Mouse (Mus musculus): ENCODE results near the gene Fcer1g. TPM values are rescaled to one million over a fixed set of nuclear protein-coding genes. Genes with fewer than 3 reads are reported as not detected.

The Fcer1g gene
- polyA plus RNA-seq, 1 experiment from 2014 or later = 20.2 TPM

DNA sequence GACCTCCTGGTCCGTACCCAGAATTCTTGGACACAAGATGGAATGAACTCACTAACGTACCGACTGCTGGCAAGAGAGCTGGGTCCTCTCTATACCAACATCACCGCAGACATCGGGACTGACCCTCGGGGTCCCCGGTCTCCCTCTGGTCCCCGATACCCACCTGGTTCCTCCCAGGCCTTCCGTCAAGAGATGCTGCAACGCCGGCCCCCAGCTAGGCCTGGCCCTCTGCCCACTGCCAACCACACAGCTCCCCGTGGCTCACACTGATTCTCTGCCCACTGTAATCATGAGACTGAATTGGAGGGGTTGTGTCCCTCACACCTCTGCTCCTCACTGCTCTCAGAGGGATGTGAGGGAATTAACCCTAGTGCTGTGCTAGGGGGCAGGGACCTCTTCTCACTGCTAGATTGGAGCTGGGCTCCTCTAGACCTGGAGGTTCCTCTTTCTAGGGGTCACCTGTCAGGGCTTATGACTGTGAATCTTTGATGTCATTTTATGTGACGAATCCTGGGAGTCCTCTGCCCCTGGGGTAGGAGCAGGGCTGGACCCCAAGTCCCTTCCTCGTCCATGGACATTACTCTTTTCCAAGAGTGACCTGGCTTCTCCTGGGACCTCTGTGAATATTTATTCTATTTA is 42.1 kb upstream of the Fcer1g start:
- Histone ChIP-seq H3K27me3 (no peaks in the 10 kb centered on the region), H3K36me3 (peaks cover 70% of the 10 kb centered on the region), H3K9ac (replicated peaks) (no peak overlapping the region), H3K4me3 (replicated peaks) (no peak overlapping the region), H3K4me2 (replicated peaks) (no peak overlapping the region), H3K27ac (no peak overlapping the region), H3K9me3 (no peaks in the 10 kb centered on the region), H3K4me1 (replicated peaks) (peaks cover 22% of the 10 kb centered on the region)
- no peak for ATAC-seq
- 92% methylated on average over 14 of the region's 14 CpGs for WGBS

DNA sequence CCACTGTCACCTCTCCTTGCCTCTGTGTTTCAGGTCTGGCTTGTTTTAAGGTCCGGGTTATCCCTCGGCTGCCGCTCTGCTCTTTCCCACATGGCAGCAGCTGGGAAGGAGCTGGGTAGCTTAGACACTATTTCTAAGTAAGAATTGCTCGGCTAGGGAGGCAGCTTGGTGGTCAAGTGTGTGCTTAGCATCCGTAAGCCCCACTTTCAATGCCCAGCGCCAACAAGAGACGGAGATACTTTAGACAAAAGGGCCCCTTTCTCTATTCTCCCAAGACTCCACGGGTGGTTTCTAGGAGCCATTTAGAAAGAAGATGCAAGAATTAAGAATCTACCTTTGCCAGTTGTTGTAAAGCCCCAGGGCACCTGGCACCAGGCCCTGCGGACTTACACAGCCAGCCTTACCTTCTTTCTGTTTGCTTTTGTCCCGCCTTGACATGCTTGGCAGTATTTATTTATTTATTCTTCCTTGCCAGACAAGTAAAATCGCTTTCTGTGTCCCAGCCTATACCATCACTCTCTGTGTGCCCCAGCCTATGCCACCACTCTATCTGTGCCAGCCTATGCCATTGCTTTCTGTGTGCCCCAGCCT is 41.1 kb upstream of the Fcer1g start:
- 83% methylated on average over 11 of the region's 11 CpGs for WGBS

DNA sequence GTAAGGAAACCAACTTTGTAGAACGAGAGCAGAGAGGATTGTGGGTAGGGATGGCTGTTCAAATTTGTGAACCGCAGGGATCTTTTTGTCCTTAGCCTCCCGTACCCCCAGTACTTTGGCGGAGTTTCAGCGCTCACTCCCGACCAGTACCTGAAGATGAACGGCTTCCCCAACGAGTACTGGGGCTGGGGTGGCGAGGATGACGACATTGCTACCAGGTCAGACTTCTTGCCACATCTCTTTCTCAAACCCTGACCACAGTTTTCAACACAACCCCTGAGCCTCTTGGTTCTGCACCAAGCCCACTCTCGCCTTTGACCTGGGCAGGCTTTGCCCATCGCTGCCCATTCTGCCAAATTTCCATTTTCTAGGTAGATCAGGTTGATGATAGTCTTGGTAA is 40.0 kb upstream of the Fcer1g start:
- no peak for ATAC-seq
- Histone ChIP-seq H3K9ac (replicated peaks) (no peak overlapping the region), H3K4me3 (replicated peaks) (no peak overlapping the region), H3K36me3 (peaks cover 70% of the 10 kb centered on the region), H3K27me3 (no peaks in the 10 kb centered on the region), H3K9me3 (no peaks in the 10 kb centered on the region), H3K27ac (no peak overlapping the region), H3K4me2 (replicated peaks) (no peak overlapping the region), H3K4me1 (replicated peaks) (peaks cover 20% of the 10 kb centered on the region)
- 93% methylated on average over 12 of the region's 12 CpGs for WGBS

More for the DNA sequence above, 41.1 kb upstream of the Fcer1g start:
- Histone ChIP-seq H3K9me3 (no peaks in the 10 kb centered on the region), H3K4me2 (replicated peaks) (no peak overlapping the region), H3K27ac (no peak overlapping the region), H3K36me3 (peaks cover 70% of the 10 kb centered on the region), H3K9ac (replicated peaks) (no peak overlapping the region), H3K4me1 (replicated peaks) (peaks cover 25% of the 10 kb centered on the region), H3K27me3 (no peaks in the 10 kb centered on the region), H3K4me3 (replicated peaks) (no peak overlapping the region)
- no peak for ATAC-seq

DNA sequence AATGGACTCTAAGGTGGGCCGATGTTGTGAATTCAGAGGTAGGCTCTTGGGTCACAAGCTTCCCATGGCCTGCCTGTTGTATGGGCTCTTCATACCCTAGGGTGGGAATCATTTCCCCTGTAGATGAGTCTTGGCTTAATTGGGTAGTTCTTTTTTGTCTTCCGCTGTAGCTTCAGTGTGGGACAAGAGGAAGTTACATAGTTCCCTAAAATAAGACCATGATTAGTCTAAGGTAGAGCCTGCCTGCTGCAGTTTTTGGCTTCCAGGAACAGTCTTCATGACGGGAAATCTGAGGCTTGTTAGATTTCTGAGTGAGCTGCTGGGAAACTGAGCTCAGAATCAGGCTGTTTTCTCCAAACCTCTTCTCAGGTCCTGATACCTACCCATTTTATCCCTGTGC is 37.9 kb upstream of the Fcer1g start:
- Histone ChIP-seq H3K9me3 (no peaks in the 10 kb centered on the region), H3K4me2 (replicated peaks) (0 out of 2 replicates have a peak overlapping the region, but pooled peaks have one; percentile 96), H3K27me3 (0 out of 2 replicates have a peak, but pooled peaks cover under 1% of the 10 kb centered on the region), H3K4me3 (replicated peaks) (0 out of 2 replicates have a peak overlapping the region, but pooled peaks have one; percentile 62), H3K27ac (no peak overlapping the region), H3K4me1 (replicated peaks) (peaks cover 20% of the 10 kb centered on the region), H3K36me3 (peaks cover 54% of the 10 kb centered on the region), H3K9ac (replicated peaks) (no peak overlapping the region)
- WGBS = 98% methylated on average over 3 of the region's 3 CpGs
- no peak for ATAC-seq

DNA sequence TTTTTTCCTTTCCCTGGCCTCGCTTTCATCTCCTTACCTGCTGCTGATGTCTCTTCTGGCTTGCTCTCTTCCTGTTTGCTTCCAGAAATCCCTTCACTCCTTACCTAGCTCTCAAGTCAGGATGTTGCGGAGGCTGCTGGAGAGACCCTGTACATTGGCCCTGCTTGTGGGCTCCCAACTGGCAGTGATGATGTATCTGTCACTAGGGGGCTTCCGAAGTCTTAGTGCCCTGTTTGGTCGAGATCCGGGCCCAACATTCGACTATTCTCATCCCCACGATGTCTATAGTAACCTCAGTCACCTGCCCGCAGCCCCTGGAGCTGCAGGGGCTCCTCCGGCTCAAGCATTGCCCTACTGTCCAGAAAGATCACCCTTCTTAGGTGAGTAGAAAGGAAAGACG is 37.5 kb upstream of the Fcer1g start:
- H3K4me1 ChIP-seq (replicated peaks) = peaks cover 20% of the 10 kb centered on the region
- no peak overlapping the region for H3K27ac ChIP-seq
- H3K4me3 ChIP-seq (replicated peaks) = peak overlapping the region; percentile 62; the same call in 1 of the 2 replicates
- ATAC-seq = no peak
- peak overlapping the region; percentile 96 for H3K4me2 ChIP-seq (replicated peaks)
- no peaks in the 10 kb centered on the region for H3K9me3 ChIP-seq
- H3K9ac ChIP-seq (replicated peaks) = no peak overlapping the region
- WGBS = 70% methylated on average over 10 of the region's 10 CpGs
- H3K27me3 ChIP-seq = 0 out of 2 replicates have a peak, but pooled peaks cover 3% of the 10 kb centered on the region
- H3K36me3 ChIP-seq = peaks cover 49% of the 10 kb centered on the region

DNA sequence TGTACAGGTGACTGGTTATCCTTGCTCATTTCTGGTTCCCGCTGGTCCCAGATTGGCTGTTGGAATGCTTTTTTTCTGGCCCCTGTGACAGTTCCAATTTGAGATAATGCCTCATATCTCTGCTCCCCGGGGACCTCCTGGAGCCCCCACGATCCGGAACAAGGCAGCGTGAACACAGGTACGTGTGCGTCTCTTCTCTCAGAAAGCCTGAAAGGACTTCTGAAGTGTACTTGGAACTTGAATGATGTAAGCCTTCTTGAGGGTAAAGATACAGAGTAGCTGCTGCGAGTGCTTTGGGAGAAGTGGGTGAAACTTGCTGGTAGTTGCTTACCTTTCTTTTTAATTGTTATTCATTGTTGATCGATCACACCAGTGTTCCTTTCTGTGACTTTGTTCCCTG is 37.0 kb upstream of the Fcer1g start:
- no peak overlapping the region for H3K27ac ChIP-seq
- H3K4me3 ChIP-seq (replicated peaks) = peak overlapping the region; percentile 62
- H3K36me3 ChIP-seq = peaks cover 45% of the 10 kb centered on the region
- WGBS = 63% methylated on average over 9 of the region's 9 CpGs
- peaks cover 20% of the 10 kb centered on the region for H3K4me1 ChIP-seq (replicated peaks)
- H3K27me3 ChIP-seq = 0 out of 2 replicates have a peak, but pooled peaks cover 3% of the 10 kb centered on the region
- peak overlapping the region; percentile 96 for H3K4me2 ChIP-seq (replicated peaks)
- no peak for ATAC-seq
- no peaks in the 10 kb centered on the region for H3K9me3 ChIP-seq
- H3K9ac ChIP-seq (replicated peaks) = peak overlapping the region; percentile 89

DNA sequence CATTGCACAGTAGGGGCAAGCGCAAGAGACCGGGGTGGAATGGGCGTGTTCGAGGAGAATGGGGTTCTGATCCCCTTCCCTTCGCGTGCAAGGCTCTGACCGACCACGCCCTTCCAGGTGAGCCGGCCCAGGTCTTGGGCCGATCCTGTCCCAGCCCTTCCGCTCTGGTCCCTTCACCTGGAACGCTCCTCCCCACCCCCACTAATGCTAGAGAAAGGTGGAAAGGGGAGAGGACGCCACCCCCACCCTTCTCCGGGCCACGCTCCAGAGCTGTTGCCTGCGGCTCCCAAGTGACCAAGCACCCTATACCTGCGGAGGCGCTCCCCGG is 36.4 kb upstream of the Fcer1g start:
- Histone ChIP-seq H3K9me3 (no peaks in the 10 kb centered on the region), H3K27me3 (0 out of 2 replicates have a peak, but pooled peaks cover 3% of the 10 kb centered on the region), H3K4me2 (replicated peaks) (peak overlapping the region; percentile 96), H3K4me1 (replicated peaks) (peaks cover 20% of the 10 kb centered on the region), H3K9ac (replicated peaks) (peak overlapping the region; percentile 89), H3K36me3 (peaks cover 38% of the 10 kb centered on the region), H3K27ac (no peak overlapping the region), H3K4me3 (replicated peaks) (peak overlapping the region; percentile 62)
- ATAC-seq = peak; percentile 88
- WGBS = under 1% methylated on average over 19 of the region's 19 CpGs

DNA sequence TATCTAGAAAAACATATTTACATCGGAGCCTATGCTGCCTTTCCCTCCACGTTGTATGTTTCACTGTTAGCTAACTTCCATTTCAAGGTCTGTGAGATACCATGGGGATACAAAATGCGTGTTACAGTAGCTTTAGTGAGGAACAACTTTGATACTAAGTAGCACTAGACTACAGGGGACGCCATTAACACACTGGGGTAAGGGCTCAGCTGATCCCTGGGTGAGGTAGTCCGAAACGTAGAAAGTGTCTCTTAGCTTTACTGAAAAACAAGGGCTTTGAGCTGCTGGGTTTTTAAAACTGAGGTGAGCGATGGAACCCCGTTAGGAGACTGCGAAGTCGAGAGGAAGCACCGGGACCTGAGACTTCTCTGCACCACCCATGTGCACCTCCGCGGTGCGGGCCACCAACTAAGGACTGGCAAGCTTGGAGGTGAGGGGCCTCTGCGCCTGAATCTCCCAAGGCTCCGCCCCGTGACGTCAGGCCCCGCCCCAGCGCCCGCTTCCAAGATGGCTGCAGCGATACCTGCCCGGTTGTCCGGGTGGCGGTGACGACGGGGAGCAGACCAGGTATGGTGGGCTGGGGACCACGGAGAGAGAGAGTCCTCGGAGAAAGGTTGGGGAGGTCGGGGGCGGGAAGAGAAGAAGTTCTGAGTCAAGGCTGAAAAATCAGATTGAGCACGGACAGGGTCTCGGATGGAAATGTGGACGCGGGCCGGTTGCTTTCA is 35.8 kb upstream of the Fcer1g start, which contains the start of gene B4galt3:
Gene B4galt3, plus strand, starts transcription at position 481 of the 725 bp plus-strand sequence.
- H3K4me1 ChIP-seq (replicated peaks) = peaks cover 20% of the 10 kb centered on the region
- H3K27me3 ChIP-seq = peaks cover 7% of the 10 kb centered on the region; the same call in 1 of the 2 replicates
- peak within 1 kb of the TSS; percentile 89 for H3K9ac ChIP-seq (replicated peaks)
- ATAC-seq = peak; percentile 96
- peak within 1 kb of the TSS; percentile 40 for H3K27ac ChIP-seq
- peak within 1 kb of the TSS; percentile 62 for H3K4me3 ChIP-seq (replicated peaks)
- peak within 1 kb of the TSS; percentile 96 for H3K4me2 ChIP-seq (replicated peaks)
- WGBS = 4% methylated on average over 36 of the region's 36 CpGs
- H3K36me3 ChIP-seq = peaks cover 33% of the 10 kb centered on the region
- H3K9me3 ChIP-seq = no peaks in the 10 kb centered on the region

DNA sequence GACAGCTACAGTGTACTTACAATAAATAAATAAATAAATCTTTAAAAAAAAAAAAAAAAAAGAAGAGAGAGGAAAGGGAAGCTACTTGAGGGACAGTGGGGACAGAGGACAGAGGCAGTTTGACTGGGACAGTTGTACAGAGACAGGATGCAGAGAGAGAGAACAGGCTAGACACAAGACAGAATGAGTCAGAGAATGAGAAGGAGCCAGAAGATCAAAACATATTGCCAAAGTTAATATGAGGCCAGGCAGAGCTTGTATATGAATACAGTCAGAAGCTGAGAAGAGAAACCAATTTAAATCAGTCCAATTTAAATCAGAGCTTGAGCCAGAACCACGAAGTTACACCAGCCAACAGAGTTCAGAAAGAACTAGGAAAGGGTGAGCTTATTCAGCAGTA is 34.2 kb upstream of the Fcer1g start:
- H3K4me3 ChIP-seq (replicated peaks) = no peak overlapping the region
- peaks cover 16% of the 10 kb centered on the region for H3K36me3 ChIP-seq
- H3K4me2 ChIP-seq (replicated peaks) = no peak overlapping the region
- no peak for ATAC-seq
- H3K27me3 ChIP-seq = peaks cover 8% of the 10 kb centered on the region; the same call in 1 of the 2 replicates
- H3K4me1 ChIP-seq (replicated peaks) = peaks cover 23% of the 10 kb centered on the region
- H3K9ac ChIP-seq (replicated peaks) = no peak overlapping the region
- WGBS = 66% methylated on average over 1 of the region's 1 CpGs
- no peak overlapping the region for H3K27ac ChIP-seq
- no peaks in the 10 kb centered on the region for H3K9me3 ChIP-seq

DNA sequence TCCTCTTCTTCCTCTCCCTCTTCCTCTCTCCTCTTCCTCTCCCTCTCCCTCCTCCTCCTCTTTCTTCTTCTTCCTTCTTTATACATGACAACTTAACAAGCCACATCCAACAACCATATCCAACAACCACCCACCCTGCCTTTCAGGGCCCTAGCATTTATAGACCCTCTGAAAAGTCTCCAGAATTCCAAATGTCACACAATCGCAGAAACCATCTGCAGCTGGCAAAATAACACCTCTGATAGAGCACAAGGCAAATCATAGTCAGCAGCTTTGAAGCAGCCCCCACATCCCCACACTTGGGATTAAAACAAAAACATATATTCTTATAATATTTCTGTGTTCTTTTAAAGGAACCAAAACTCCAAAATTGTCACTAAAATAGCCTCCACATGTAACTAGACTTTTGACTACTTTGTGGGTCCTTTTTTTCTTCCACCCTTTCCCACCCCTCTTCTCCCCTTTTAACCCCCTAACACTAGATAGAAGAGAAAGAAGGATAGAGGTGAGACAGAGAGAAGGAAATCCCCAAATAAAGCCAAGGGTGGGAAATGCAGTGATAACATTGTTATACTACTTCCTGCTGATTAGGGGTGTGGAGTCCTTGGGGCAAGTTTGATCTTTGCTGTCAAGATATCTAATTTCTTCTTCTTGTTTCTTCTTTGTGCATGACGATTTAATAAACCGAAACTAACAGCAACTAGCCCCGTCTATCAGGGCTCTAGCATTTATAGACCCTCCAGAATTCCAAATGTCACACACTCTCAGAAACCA is 32.0 kb upstream of the Fcer1g start:
- Histone ChIP-seq H3K27me3 (peaks cover 8% of the 10 kb centered on the region; the same call in 1 of the 2 replicates), H3K27ac (no peak overlapping the region)
- 88% methylated on average over 4 of the region's 4 CpGs for WGBS

DNA sequence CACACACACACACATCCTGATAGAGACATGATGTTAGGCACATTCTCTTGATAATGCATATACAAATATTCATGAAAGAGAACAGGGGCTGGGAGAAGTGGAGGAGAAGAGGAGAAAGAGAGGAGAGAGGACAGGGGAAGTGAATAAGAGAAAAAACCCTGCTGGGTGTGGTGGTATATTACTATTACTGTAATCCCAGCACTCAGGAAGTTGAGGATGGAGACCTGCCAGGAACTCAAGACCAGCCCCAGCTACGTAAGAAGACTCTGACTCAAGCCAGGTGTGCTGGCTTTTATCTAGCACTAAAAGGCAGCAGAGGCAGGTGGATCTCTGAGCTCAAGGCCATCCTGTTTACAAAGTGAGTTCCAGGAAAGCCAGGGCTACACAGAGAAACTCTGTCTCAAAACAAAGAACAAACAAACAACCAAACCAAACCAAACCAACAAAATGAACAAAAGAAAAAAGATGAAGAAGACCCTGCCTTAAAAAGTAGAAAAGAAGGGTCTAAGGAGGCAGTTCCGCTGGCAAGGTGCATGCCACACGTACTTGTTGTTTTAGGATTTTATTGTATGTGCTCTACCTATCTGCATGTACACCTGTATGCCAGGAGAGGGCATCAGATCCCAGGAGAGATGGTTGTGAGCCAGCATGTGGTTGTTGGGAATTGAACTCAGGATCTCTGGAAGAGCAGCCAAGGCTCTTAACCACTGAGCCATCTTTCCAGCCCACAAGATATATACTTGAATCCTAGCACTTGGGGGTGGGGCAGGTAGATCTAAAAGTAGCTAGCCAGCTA is 29.7 kb upstream of the Fcer1g start:
- no peak overlapping the region for H3K9ac ChIP-seq (replicated peaks)

More for the DNA sequence above, 32.0 kb upstream of the Fcer1g start:
- Histone ChIP-seq H3K4me1 (replicated peaks) (peaks cover 24% of the 10 kb centered on the region), H3K36me3 (no peaks in the 10 kb centered on the region), H3K9me3 (no peaks in the 10 kb centered on the region), H3K9ac (replicated peaks) (no peak overlapping the region), H3K4me3 (replicated peaks) (no peak overlapping the region), H3K4me2 (replicated peaks) (no peak overlapping the region)
- no peak for ATAC-seq

More for the DNA sequence above, 29.7 kb upstream of the Fcer1g start:
- peak overlapping the region; percentile 55; the same call in 1 of the 2 replicates for H3K4me2 ChIP-seq (replicated peaks)
- no peak for ATAC-seq
- peak overlapping the region; percentile 70 for H3K27ac ChIP-seq
- peaks cover 4% of the 10 kb centered on the region for H3K36me3 ChIP-seq
- 93% methylated on average over 3 of the region's 3 CpGs for WGBS
- peaks cover 12% of the 10 kb centered on the region for H3K4me1 ChIP-seq (replicated peaks)
- no peaks in the 10 kb centered on the region for H3K9me3 ChIP-seq
- peaks cover 8% of the 10 kb centered on the region; the same call in 1 of the 2 replicates for H3K27me3 ChIP-seq
- no peak overlapping the region for H3K4me3 ChIP-seq (replicated peaks)

Measured in midbrain, embryonic 13.5 days (tissue).